Mouse (Mus musculus) layer of hippocampus, postnatal 36 days (tissue): ENCODE measurements at regions not wholly inside any gene's neighbourhood (a gene's known extent, or its start where the extent isn't known, plus 50 kb on each side); places are given as distances from the start of the nearest gene placed in this dataset.
"Not testable (repeated sequence)": the region's sequence is repeated elsewhere in the genome, so short reads cannot be mapped to it uniquely, and the experiment has no call there.

ENCODE experiments used
- DNase-seq, 2 experiments: peaks; one replicate each; pipeline ENCODE4 v3.0.0; 2022

- DNase-seq, result peak in 1 of 2 experiments; percentile 9
These were observed 184.4 kb downstream of the Mat2b start for GRCm38 (mm10) chr11:40510325-40511239.

GRCm38 (mm10) chr11:40491599-40491998, 203.4 kb downstream of the Mat2b start:
- no peak for DNase-seq

GRCm38 (mm10) chr11:40478171-40478570, 216.8 kb downstream of the Mat2b start:
- not testable (repeated sequence) for DNase-seq

GRCm38 (mm10) chr11:40477294-40477693, 217.7 kb downstream of the Mat2b start:
- no peak for DNase-seq

GRCm38 (mm10) chr11:40469080-40469705, 225.8 kb downstream of the Mat2b start:
- peak; percentile 60 to 71 for DNase-seq

- DNase-seq, result no peak
These were observed 238.4 kb downstream of the Mat2b start for GRCm38 (mm10) chr11:40456571-40456970.

- not testable (repeated sequence) for DNase-seq
These were observed 240.0 kb downstream of the Mat2b start for GRCm38 (mm10) chr11:40454994-40455393.

- DNase-seq, result no peak
These were observed 248.2 kb downstream of the Mat2b start for GRCm38 (mm10) chr11:40446846-40447245.

GRCm38 (mm10) chr11:40434002-40434401, 261.0 kb downstream of the Mat2b start:
- DNase-seq, result no peak

GRCm38 (mm10) chr11:40428858-40429257, 266.1 kb downstream of the Mat2b start:
- DNase-seq, result no peak

- no peak for DNase-seq
These were observed 270.7 kb downstream of the Mat2b start for GRCm38 (mm10) chr11:40424316-40424715.

GRCm38 (mm10) chr11:40407571-40407970, 287.4 kb downstream of the Mat2b start:
- no peak for DNase-seq

GRCm38 (mm10) chr11:40402249-40402648, 292.8 kb downstream of the Mat2b start:
- DNase-seq, result no peak

- DNase-seq, result peak; percentile 9 to 12
These were observed 297.4 kb downstream of the Mat2b start for GRCm38 (mm10) chr11:40397453-40398104.

GRCm38 (mm10) chr11:40395331-40395730, 299.7 kb downstream of the Mat2b start:
- DNase-seq, result peak; percentile 32 to 35

GRCm38 (mm10) chr11:40394864-40395266, 300.1 kb downstream of the Mat2b start:
- DNase-seq, result peak; percentile 6 to 25

GRCm38 (mm10) chr11:40394283-40394758, 300.7 kb downstream of the Mat2b start:
- no peak for DNase-seq

- no peak for DNase-seq
These were observed 314.3 kb downstream of the Mat2b start for GRCm38 (mm10) chr11:40380696-40381095.

- DNase-seq, result no peak
These were observed 323.3 kb downstream of the Mat2b start for GRCm38 (mm10) chr11:40371696-40372095.

GRCm38 (mm10) chr11:40366573-40366972, 328.4 kb downstream of the Mat2b start:
- DNase-seq, result no peak

GRCm38 (mm10) chr11:40362530-40363185, 332.3 kb downstream of the Mat2b start:
- no peak for DNase-seq
